Mouse (Mus musculus) left cerebral cortex, postnatal 4 days (tissue): ENCODE results near the gene Apoa2. TPM values are rescaled to one million over a fixed set of nuclear protein-coding genes. Genes with fewer than 3 reads are reported as not detected.

Source experiments
- total RNA-seq, 2 experiments: library from RNA; stranded (reverse); gene quantifications; 2 replicates each; pipeline ENCODE4 v1.2.3; 2021

The Apoa2 gene
- total RNA-seq, 2 experiments from 2014 or later = 2.6 to 3.0 TPM

Other genes starting within 250 kb of the Apoa2 start
- 1 to 10 TPM; 2.3 to 2.6 TPM for gene Fcgr2b, start 248.5 kb upstream of the Apoa2 start, total RNA-seq
- not detected for gene Fcgr4, start 206.1 kb upstream of the Apoa2 start, total RNA-seq
- gene Fcgr3, start 160.1 kb upstream of the Apoa2 start, total RNA-seq = 1 to 10 TPM; 6.7 to 7.0 TPM
- gene Cfap126, start 111.1 kb upstream of the Apoa2 start, total RNA-seq = 1 to 10 TPM in 1 of 2 experiments, under 1 TPM in 1; 0.91 to 1.6 TPM
- gene Sdhc, start 74.5 kb upstream of the Apoa2 start, total RNA-seq = 100 to 1,000 TPM; 200 to 212 TPM
- not detected for gene Mpz, start 74.3 kb upstream of the Apoa2 start, total RNA-seq
- gene Pcp4l1, start 28.8 kb upstream of the Apoa2 start, total RNA-seq = 10 to 100 TPM in 1 of 2 experiments, 1 to 10 TPM in 1; 9.0 to 11.3 TPM
- gene Nr1i3, start 11.1 kb upstream of the Apoa2 start, total RNA-seq = not detected
- gene Tomm40l, start 2.5 kb upstream of the Apoa2 start, total RNA-seq = 10 to 100 TPM; 50.7 to 56.9 TPM
- gene Fcer1g, start 9.3 kb downstream of the Apoa2 start, total RNA-seq = 1 to 10 TPM; 7.1 to 8.0 TPM
- gene Adamts4, start 25.4 kb downstream of the Apoa2 start, total RNA-seq = 1 to 10 TPM; 4.2 to 5.3 TPM
- 100 to 1,000 TPM; 183 to 186 TPM for gene Ndufs2, start 26.3 kb downstream of the Apoa2 start, total RNA-seq
- 10 to 100 TPM; 74.2 to 87.8 TPM for gene B4galt3, start 45.3 kb downstream of the Apoa2 start, total RNA-seq
- 10 to 100 TPM; 19.6 to 25.4 TPM for gene Ppox, start 56.1 kb downstream of the Apoa2 start, total RNA-seq
- 10 to 100 TPM; 60.4 to 66.4 TPM for gene Usp21, start 62.9 kb downstream of the Apoa2 start, total RNA-seq
- 10 to 100 TPM; 91.2 to 93.4 TPM for gene Ufc1, start 70.0 kb downstream of the Apoa2 start, total RNA-seq
- gene Dedd, start 104.1 kb downstream of the Apoa2 start, total RNA-seq = 10 to 100 TPM; 38.4 to 45.9 TPM
- 10 to 100 TPM; 35.3 to 36.8 TPM for gene Nit1, start 120.6 kb downstream of the Apoa2 start, total RNA-seq
- 100 to 1,000 TPM; 112 to 125 TPM for gene Pfdn2, start 120.6 kb downstream of the Apoa2 start, total RNA-seq
- 1 to 10 TPM; 4.4 to 4.8 TPM for gene Klhdc9, start 135.7 kb downstream of the Apoa2 start, total RNA-seq
- gene Nectin4, start 145.0 kb downstream of the Apoa2 start, total RNA-seq = 1 to 10 TPM in 1 of 2 experiments, under 1 TPM in 1; 0.88 to 1.2 TPM
- 1 to 10 TPM in 1 of 2 experiments, under 1 TPM in 1; 0.98 to 1.6 TPM for gene Arhgap30, start 163.9 kb downstream of the Apoa2 start, total RNA-seq
- 100 to 1,000 TPM; 130 to 141 TPM for gene Usf1, start 186.3 kb downstream of the Apoa2 start, total RNA-seq
- gene Tstd1, start 193.8 kb downstream of the Apoa2 start, total RNA-seq = 1 to 10 TPM; 2.9 to 5.8 TPM
- gene F11r, start 212.5 kb downstream of the Apoa2 start, total RNA-seq = 1 to 10 TPM; 4.9 to 6.2 TPM